Mouse (Mus musculus): ENCODE measurements around the gene Mcm10.

DNA sequence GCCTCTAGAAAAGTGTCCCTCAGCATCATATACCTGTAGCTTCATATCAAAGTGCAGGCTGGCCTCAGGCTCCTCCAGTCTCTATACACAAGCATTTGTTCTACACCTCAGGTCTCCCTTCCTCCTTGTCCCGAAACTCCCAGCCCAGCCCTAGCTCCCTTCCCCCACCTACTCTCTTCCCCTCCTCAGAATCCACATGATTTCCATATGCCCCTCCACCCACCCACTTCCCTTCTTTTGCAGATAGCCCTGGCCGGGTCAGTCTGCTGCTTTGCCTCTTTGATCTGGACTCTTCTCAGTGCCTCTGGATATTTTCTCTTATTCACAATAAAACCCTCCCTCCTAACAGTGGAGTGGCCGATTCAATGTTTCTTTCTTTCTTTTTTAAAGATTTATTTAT, 31.7 kb upstream of the Mcm10 start:
- no peak for TF ChIP-seq CTCF (IDR thresholded peaks at IDR 0.05; ENCODE audit: low read depth)
- no peak for TF ChIP-seq EP300 (IDR thresholded peaks at IDR 0.05; ENCODE audit: low read depth)
